Mouse (Mus musculus) sigmoid colon, adult 10 weeks (tissue): ENCODE results near the gene Lrch4. TPM values are rescaled to one million over a fixed set of nuclear protein-coding genes. Genes with fewer than 3 reads are reported as not detected.

Source experiments
- polyA plus RNA-seq: library from polyadenylated mRNA; stranded (reverse); fragments of 350-450 nt; fragmentation: Illumina TruSeq; extraction: RNeasy Lipid Tissue Mini Kit (QIAGEN cat#74804); gene quantifications from one replicate; pipeline ENCODE4 v1.2.3, GENCODE M21; 2014; ENCODE audit warnings: low read depth, low replicate concordance

Gene Lrch4
- 0.85 TPM for polyA plus RNA-seq

GRCm38 (mm10) chr5:137628498-137629305 lies at the start of gene Lrch4, which contains the start of the genes Fbxo24 and Gm20605:
Lrch4 (plus strand) TSS chr5:137629121.
Fbxo24 (minus strand) TSS chr5:137629002.
Gm20605 (plus strand) TSS chr5:137629175.

GRCm38 (mm10) chr5:137600619-137601364 lies 28.1 kb upstream of the Lrch4 start, which contains the start of gene Mospd3:
Mospd3 (minus strand) TSS chr5:137601058.

GRCm38 (mm10) chr5:137613550-137613949 lies 15.4 kb upstream of the Lrch4 start, which contains the start of gene Pcolce:
Pcolce (minus strand) TSS chr5:137613784.

GRCm38 (mm10) chr5:137641054-137641453 lies 12.1 kb downstream of the Lrch4 start, which contains the start of gene Sap25:
Sap25 (plus strand) TSS chr5:137641334.

GRCm38 (mm10) chr5:137645652-137646091 lies 16.8 kb downstream of the Lrch4 start, which contains the start of gene Irs3:
Irs3 (minus strand) TSS chr5:137645714.

GRCm38 (mm10) chr5:137684294-137685123 lies 55.6 kb downstream of the Lrch4 start, which contains the start of gene Agfg2:
Agfg2 (minus strand) TSS chr5:137684726.

Other genes starting within 250 kb of the Lrch4 start
- 10.9 TPM for gene Zan, start 152.1 kb upstream of the Lrch4 start, polyA plus RNA-seq
- not detected for gene Pop7, start 126.6 kb upstream of the Lrch4 start, polyA plus RNA-seq
- gene Gigyf1, start 110.6 kb upstream of the Lrch4 start, polyA plus RNA-seq: 2.5 TPM
- gene Epo, start 95.9 kb upstream of the Lrch4 start, polyA plus RNA-seq: not detected
- 2.5 TPM for gene Gnb2, start 95.6 kb upstream of the Lrch4 start, polyA plus RNA-seq
- gene Actl6b, start 75.6 kb upstream of the Lrch4 start, polyA plus RNA-seq: not detected
- not detected for gene Tfr2, start 59.3 kb upstream of the Lrch4 start, polyA plus RNA-seq
- gene Mospd3, start 28.1 kb upstream of the Lrch4 start, polyA plus RNA-seq: not detected
- 5.8 TPM for gene Pcolce, start 15.3 kb upstream of the Lrch4 start, polyA plus RNA-seq
- not detected for gene Fbxo24, start 119 bp upstream of the Lrch4 start, polyA plus RNA-seq
- gene Gm20605, start 54 bp downstream of the Lrch4 start, polyA plus RNA-seq: not detected
- 1.6 TPM for gene Sap25, start 12.2 kb downstream of the Lrch4 start, polyA plus RNA-seq
- not detected for gene Irs3, start 16.6 kb downstream of the Lrch4 start, polyA plus RNA-seq
- 11.5 TPM for gene Agfg2, start 55.6 kb downstream of the Lrch4 start, polyA plus RNA-seq
- 0.47 TPM for gene Nyap1, start 112.5 kb downstream of the Lrch4 start, polyA plus RNA-seq
- gene Tsc22d4, start 116.6 kb downstream of the Lrch4 start, polyA plus RNA-seq: 6.2 TPM
- 4.4 TPM for gene Ppp1r35, start 149.7 kb downstream of the Lrch4 start, polyA plus RNA-seq
- 6.9 TPM for gene Mepce, start 158.5 kb downstream of the Lrch4 start, polyA plus RNA-seq
- 5.9 TPM for gene Zcwpw1, start 158.7 kb downstream of the Lrch4 start, polyA plus RNA-seq
- 2.6 TPM for gene Pilra, start 207.2 kb downstream of the Lrch4 start, polyA plus RNA-seq
- gene Pilrb1, start 229.0 kb downstream of the Lrch4 start, polyA plus RNA-seq: 2.0 TPM
- 1.8 TPM for gene Pilrb2, start 242.7 kb downstream of the Lrch4 start, polyA plus RNA-seq